Mouse (Mus musculus): ENCODE measurements around the gene Lbr. TPM values are rescaled to one million over a fixed set of nuclear protein-coding genes. Genes with fewer than 3 reads are reported as not detected.
"Not testable (repeated sequence)": the region's sequence is repeated elsewhere in the genome, so short reads cannot be mapped to it uniquely, and the experiment has no call there.

Lbr gene
- total and polyA plus RNA-seq, 2 experiments from 2014 or later = 19.8 to 23.7 TPM

DNA sequence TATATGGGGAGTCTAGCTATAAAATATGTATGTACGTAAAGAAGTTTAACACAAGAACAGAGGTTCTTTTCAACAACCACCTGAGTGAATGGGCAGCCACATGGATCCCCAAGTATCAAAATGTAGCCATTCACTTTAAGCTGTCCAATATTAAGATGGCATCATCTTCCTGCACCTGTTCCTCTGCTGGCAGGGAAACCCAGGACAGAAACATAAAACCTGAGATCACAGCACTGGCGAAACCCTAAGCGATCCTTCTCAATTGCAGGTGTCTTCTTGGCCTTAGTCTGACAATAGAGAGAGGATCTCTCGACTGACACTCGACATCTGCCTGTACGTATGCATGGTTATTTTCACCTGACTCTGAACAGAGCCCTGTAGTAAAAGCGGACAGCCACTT is 16.1 kb downstream of the Lbr start:
- no peak overlapping the region for H3K9ac ChIP-seq
- H3K4me2 ChIP-seq (ENCODE audit: low read depth) = no peak overlapping the region
- H3K4me3 ChIP-seq (ENCODE audit: low read depth, low read length) = no peak overlapping the region
- WGBS = 96% methylated on average over 7 of the region's 7 CpGs
- no peak for DNase-seq
- H3K36me3 ChIP-seq (ENCODE audit: insufficient read depth) = peaks cover 75% of the 10 kb centered on the region
- H3K4me1 ChIP-seq (ENCODE audit: insufficient read depth) = no peaks in the 10 kb centered on the region
- no peak for ATAC-seq
- no peaks in the 10 kb centered on the region for H3K27me3 ChIP-seq (ENCODE audit: insufficient read depth, low read length)
- H3K27ac ChIP-seq (ENCODE audit: low read depth, low read length) = no peak overlapping the region
- H3K9me3 ChIP-seq (ENCODE audit: low read length) = no peaks in the 10 kb centered on the region
- no peak for TF ChIP-seq CTCF (IDR thresholded peaks at IDR 0.05; ENCODE audit: low read depth)

DNA sequence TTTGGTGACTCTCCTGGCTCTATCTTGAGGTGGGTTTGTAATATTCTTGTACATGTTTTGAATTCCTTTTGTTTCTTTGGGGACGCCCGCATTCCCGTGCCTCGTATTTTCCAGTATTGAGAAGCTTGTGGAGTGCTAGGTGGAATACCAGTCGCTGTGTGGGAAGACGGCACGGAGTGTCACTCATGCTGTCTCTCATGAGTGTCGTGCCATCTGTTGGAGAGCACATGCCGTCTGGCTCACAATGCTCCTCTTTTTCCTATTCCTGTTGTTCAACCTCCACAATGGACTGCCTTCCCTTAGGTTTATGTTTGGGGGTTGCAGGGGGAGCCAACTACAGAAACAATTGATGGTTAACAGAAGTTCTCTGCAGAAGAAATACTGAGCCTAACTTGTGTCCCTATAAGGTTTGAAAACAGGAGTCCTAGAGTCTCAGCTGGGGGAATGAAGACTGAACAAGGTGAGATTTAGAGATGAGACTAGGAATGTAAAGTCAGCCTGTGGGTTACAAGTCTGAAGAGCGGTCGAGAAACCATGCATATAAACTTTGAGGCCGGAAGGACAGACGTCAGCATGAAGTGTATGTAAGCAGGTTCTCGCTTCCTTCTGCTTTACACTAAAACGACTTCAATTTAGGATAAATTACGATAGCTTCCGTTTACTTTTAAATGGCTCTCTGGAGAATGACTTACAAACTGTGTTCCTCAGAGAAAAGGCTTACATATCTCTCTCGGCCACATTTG is 31.2 kb downstream of the Lbr start:
- H3K4me2 ChIP-seq (ENCODE audit: low read depth) = no peak overlapping the region
- peaks cover 18% of the 10 kb centered on the region for H3K36me3 ChIP-seq (ENCODE audit: insufficient read depth)
- H3K27ac ChIP-seq (ENCODE audit: low read depth, low read length) = no peak overlapping the region
- TF ChIP-seq CTCF (IDR thresholded peaks at IDR 0.05; ENCODE audit: low read depth) = no peak
- 71% methylated on average over 18 of the region's 18 CpGs for WGBS
- peak; percentile 43; the same call in 1 of the 2 replicates for ATAC-seq
- no peak overlapping the region for H3K4me3 ChIP-seq (ENCODE audit: low read depth, low read length)
- no peaks in the 10 kb centered on the region for H3K27me3 ChIP-seq (ENCODE audit: insufficient read depth, low read length)
- DNase-seq = peak; percentile 38
- H3K4me1 ChIP-seq (ENCODE audit: insufficient read depth) = no peaks in the 10 kb centered on the region
- no peaks in the 10 kb centered on the region for H3K9me3 ChIP-seq (ENCODE audit: low read length)
- H3K9ac ChIP-seq = no peak overlapping the region

DNA sequence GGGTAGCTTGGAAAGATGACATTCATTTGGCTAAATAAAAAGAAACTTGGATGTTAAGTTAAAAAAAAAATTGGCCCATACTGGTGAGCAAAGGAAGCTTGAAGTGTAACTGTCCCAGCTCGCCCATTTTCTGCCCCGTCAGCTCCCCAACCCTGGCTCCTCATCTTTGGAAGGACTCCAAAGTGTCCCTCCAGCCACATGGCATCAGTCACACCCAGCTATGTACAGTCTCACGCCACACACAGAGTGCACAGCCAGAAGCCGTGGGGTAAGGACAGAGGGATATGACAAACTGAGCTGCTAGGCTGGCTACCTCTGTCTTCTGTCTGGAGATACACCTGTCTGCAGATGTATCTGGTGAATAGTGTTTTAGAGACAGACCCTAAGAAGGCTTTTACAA is 42.2 kb downstream of the Lbr start:
- Histone ChIP-seq H3K4me3 (ENCODE audit: low read depth, low read length) (no peak overlapping the region), H3K36me3 (ENCODE audit: insufficient read depth) (no peaks in the 10 kb centered on the region), H3K4me1 (ENCODE audit: insufficient read depth) (no peaks in the 10 kb centered on the region), H3K27ac (ENCODE audit: low read depth, low read length) (no peak overlapping the region), H3K4me2 (ENCODE audit: low read depth) (no peak overlapping the region), H3K9ac (no peak overlapping the region), H3K27me3 (ENCODE audit: insufficient read depth, low read length) (no peaks in the 10 kb centered on the region), H3K9me3 (ENCODE audit: low read length) (no peaks in the 10 kb centered on the region)
- DNase-seq = no peak
- 80% methylated on average over 4 of the region's 4 CpGs for whole genome bisulfite sequencing
- no peak for TF ChIP-seq CTCF (IDR thresholded peaks at IDR 0.05; ENCODE audit: low read depth)
- ATAC-seq = no peak

DNA sequence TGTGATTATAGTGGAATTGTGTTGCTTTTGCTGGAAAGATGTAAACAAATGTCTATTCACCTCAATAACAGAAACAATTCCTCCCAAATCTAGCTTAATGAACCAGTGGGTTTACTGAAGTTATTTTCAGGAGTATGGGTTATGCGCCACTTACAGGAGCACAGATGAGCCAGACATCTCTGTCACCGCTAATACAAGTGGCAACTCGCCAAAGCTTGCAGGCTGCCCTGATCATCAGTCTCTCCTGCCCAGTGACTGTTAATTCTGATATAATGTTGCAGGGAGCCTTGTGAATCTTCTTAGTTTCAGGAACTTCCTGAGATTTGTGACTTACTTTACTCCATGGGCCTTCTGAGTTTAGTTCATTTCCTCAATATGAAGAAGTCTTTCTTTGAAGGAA is 42.9 kb downstream of the Lbr start:
- Histone ChIP-seq H3K36me3 (ENCODE audit: insufficient read depth) (no peaks in the 10 kb centered on the region), H3K4me3 (ENCODE audit: low read depth, low read length) (no peak overlapping the region), H3K9me3 (ENCODE audit: low read length) (no peaks in the 10 kb centered on the region), H3K27me3 (ENCODE audit: insufficient read depth, low read length) (no peaks in the 10 kb centered on the region), H3K9ac (no peak overlapping the region), H3K27ac (ENCODE audit: low read depth, low read length) (no peak overlapping the region), H3K4me1 (ENCODE audit: insufficient read depth) (no peaks in the 10 kb centered on the region), H3K4me2 (ENCODE audit: low read depth) (no peak overlapping the region)
- TF ChIP-seq CTCF (IDR thresholded peaks at IDR 0.05; ENCODE audit: low read depth) = no peak
- WGBS = 77% methylated on average over 3 of the region's 3 CpGs
- no peak for ATAC-seq
- DNase-seq = no peak

DNA sequence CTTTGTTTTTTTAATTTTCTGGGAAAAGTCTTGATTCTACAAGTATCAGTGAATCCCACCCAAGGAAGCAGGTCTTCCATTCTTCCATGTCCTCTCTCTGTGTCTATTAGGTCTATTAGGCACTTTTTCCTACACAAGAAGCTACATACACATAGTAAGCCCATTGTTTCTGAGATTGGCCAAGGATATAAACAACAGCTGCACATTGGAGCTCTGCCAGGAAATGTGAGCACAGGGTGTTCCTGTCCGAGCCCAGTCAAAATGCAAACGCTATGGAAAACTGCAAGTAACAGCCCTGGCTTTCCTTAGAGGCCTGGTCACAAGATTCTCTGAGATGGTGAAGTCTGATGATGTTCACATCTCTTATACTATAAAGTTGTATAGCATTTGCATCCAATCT is 49.3 kb downstream of the Lbr start:
- Histone ChIP-seq H3K36me3 (ENCODE audit: insufficient read depth) (no peaks in the 10 kb centered on the region), H3K9ac (no peak overlapping the region), H3K27ac (ENCODE audit: low read depth, low read length) (no peak overlapping the region), H3K9me3 (ENCODE audit: low read length) (no peaks in the 10 kb centered on the region), H3K4me3 (ENCODE audit: low read depth, low read length) (no peak overlapping the region), H3K4me1 (ENCODE audit: insufficient read depth) (no peaks in the 10 kb centered on the region), H3K27me3 (ENCODE audit: insufficient read depth, low read length) (no peaks in the 10 kb centered on the region), H3K4me2 (ENCODE audit: low read depth) (no peak overlapping the region)
- ATAC-seq = no peak
- DNase-seq = peak; percentile 14
- 27% methylated on average over 2 of the region's 2 CpGs for WGBS
- TF ChIP-seq CTCF (IDR thresholded peaks at IDR 0.05; ENCODE audit: low read depth) = no peak

DNA sequence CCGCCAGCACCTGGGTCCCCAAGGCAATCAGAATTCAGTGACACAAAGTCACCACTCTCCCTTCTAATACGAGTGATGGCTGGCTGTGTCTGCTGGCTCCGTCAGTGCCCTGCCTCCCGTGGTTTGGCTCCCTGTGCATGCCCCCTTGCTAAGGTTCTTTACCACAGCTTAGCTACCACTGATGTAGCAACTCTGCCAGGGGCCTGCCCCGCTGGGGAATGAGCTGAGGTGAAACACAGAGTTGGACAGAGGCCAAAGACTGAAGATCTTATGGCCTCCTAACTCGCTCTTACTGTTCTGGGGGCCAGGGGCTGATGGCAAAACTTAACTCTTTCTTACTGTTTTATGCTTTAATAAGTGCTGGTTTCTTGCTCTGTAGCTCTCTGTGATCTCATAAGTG is 52.9 kb downstream of the Lbr start:
- Histone ChIP-seq H3K27ac (ENCODE audit: low read depth, low read length) (no peak overlapping the region), H3K27me3 (ENCODE audit: insufficient read depth, low read length) (no peaks in the 10 kb centered on the region), H3K4me3 (ENCODE audit: low read depth, low read length) (no peak overlapping the region), H3K9ac (no peak overlapping the region), H3K36me3 (ENCODE audit: insufficient read depth) (no peaks in the 10 kb centered on the region), H3K4me1 (ENCODE audit: insufficient read depth) (no peaks in the 10 kb centered on the region), H3K9me3 (ENCODE audit: low read length) (no peaks in the 10 kb centered on the region), H3K4me2 (ENCODE audit: low read depth) (no peak overlapping the region)
- DNase-seq (no peak), ATAC-seq (no peak)
- WGBS = 32% methylated on average over 6 of the region's 6 CpGs
- no peak for TF ChIP-seq CTCF (IDR thresholded peaks at IDR 0.05; ENCODE audit: low read depth)

DNA sequence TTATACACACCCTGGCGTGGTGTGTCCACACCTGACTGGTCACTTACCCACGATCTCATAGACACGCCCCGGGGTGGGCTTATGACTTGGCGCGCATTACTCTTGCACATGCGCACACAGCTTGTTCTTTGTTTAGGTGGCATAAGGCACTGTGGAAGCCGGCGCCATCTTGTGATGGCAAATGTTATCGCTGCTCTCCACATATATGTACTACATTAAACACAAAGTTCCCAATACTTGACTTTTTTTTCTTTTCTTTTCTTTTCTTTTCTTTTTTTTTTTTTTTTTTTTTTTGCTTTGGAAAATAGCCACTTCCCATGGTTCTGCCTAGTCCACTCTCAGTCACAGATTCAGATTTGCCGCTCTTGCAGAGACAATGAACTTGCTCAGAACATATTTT is 60.2 kb downstream of the Lbr start:
- H3K4me2 ChIP-seq (ENCODE audit: low read depth); H3K9me3 ChIP-seq (ENCODE audit: low read length); H3K4me1 ChIP-seq (ENCODE audit: insufficient read depth); ATAC-seq; H3K27me3 ChIP-seq (ENCODE audit: insufficient read depth, low read length); H3K36me3 ChIP-seq (ENCODE audit: insufficient read depth); H3K9ac ChIP-seq; H3K4me3 ChIP-seq (ENCODE audit: low read depth, low read length); DNase-seq; H3K27ac ChIP-seq (ENCODE audit: low read depth, low read length): not testable (repeated sequence)
- WGBS = 94% methylated on average over 11 of the region's 11 CpGs
